Mouse (Mus musculus) layer of hippocampus, adult 8-10 months (tissue): ENCODE data around the gene Zfp386. TPM values are rescaled to one million over a fixed set of nuclear protein-coding genes. Genes with fewer than 3 reads are reported as not detected.

ENCODE experiments used
- DNase-seq, 2 experiments: peaks; one replicate each; pipeline ENCODE4 v3.0.0; 2022; ENCODE audit warnings: low spot score in 2 of 2
- total RNA-seq, 4 experiments: library from RNA; stranded (reverse); gene quantifications; 2 replicates each; pipeline ENCODE4 v1.2.4; 2022

Gene Zfp386
- total RNA-seq, 4 experiments from 2014 or later: 30.9 to 35.5 (median 33.8) TPM

DNA sequence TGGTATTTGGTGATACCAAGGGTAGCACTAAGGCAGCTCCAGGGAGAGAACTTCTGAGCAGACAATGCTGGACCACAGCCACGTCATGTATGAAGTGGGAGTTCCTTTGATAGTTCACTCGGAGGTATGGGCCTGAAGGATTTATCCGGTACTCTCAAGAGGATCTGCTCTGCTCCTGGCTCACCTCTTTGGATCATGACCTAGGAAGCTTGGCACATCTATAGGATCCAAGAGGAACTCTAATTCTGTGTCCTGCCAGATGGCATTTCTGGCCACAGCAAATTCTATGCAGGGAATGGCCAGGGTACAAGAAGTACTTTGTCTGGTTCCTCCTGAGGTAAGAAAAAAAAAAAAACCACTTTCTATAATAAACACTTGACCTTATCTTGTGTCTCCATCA lies 42.3 kb downstream of the Zfp386 start:
- DNase-seq: no peak

GRCm38 (mm10) chr12:116094765-116095555 lies 47.4 kb downstream of the Zfp386 start:
- no peak for DNase-seq

GRCm38 (mm10) chr12:116096361-116096904 lies 48.9 kb downstream of the Zfp386 start:
- no peak for DNase-seq

DNA sequence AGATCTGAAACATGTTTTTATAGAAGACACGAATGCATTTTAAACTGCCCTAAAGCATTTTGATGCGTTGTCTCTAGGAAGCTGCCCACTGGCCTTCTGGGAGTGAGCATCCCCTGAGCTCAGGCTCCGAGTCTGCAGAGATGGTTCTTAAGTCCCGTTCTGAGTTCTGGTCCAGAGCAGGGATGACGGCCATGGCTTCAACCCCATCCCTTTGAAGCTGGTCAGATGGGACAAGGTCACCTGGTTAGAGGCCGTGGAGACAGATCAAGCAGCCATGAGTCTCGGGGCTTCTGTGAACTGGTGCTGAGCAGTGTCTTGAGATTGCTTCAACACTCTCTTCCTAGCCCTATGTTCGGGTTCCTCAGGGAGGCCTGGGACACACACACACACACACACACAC lies 49.6 kb downstream of the Zfp386 start:
- no peak for DNase-seq

DNA sequence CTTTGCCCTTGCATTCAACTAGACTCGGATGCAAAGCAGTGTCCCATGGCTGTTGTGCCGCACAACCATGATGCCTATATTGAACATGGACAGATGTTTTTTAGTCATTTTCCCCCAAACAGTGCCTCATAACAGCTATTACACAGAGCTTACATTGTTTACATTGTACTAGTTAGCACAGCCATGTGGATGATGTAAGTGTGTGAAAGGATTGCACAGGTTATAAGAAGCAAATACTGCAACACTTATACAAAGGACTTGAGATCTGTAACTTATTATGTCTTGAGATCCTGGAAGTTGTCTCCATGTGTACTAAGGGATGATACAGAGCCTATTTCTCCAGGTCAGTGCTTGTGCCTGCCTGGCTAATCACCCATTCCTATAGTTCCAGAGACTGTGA lies 54.4 kb downstream of the Zfp386 start:
- no peak for DNase-seq

- no peak for DNase-seq
Measured at GRCm38 (mm10) chr12:116109451-116110353, 62.2 kb downstream of the Zfp386 start.

- DNase-seq: no peak
Measured at GRCm38 (mm10) chr12:116111007-116111694, 63.6 kb downstream of the Zfp386 start.

Other genes with a start within 250 kb of the Zfp386 start
- 1 to 10 TPM in 2 of 4 experiments, under 1 TPM in 2; 0.33 to 1.9 (median 1.0) TPM for gene Vipr2, start 30.0 kb downstream of the Zfp386 start, total RNA-seq
- 10 to 100 TPM; 15.1 to 22.2 (median 19.8) TPM for gene Wdr60, start 215.3 kb downstream of the Zfp386 start, total RNA-seq
- gene Gm11027, start 227.7 kb downstream of the Zfp386 start, total RNA-seq: not detected
- gene Esyt2, start 233.5 kb downstream of the Zfp386 start, total RNA-seq: 10 to 100 TPM; 56.7 to 82.0 (median 65.6) TPM